Mouse (Mus musculus): ENCODE results near the gene Sec14l2.
"Not testable (repeated sequence)": the region's sequence is repeated elsewhere in the genome, so short reads cannot be mapped to it uniquely, and the experiment has no call there.

The Sec14l2 gene

DNA sequence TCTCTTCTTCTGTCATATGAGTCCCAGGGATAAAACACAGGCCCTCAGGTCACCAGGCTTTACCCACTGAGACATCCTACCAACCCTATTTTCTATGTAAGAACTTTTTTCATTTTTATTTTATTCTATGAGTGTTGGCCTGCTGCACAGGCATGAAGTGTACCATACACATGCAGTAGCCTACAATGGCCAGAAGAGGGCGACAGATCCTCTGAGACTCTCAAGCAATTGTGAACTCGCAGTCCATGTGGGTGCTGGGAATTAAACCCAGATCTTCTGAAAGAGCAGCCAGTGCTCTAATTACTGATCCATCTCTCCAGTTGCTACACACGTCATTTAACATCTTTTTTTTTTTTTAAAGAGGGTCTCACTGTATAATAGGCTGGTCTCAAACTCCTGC, 10.2 kb upstream of the Sec14l2 start:
- DNase-seq (ENCODE audit: inconsistent ontology term): no peak

DNA sequence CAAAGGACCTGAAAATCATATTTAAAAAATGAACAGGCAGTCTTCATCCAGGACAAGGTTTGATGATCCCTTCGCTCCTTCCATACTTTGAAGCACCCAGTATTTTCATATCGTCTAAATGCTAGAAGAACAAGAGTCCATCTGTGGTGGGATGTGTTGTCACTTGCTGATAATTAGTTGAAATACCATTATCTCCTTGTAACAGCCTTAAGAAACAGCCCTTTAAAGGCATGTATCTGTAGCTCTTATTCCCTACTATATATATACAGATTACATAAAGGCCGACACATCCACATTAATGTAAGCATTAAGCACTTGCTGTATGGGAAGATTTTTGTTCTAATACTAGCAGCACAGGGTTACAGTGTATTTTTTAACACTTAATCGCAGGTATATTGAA, 5.2 kb upstream of the Sec14l2 start:
- DNase-seq (ENCODE audit: inconsistent ontology term): not testable (repeated sequence)

DNA sequence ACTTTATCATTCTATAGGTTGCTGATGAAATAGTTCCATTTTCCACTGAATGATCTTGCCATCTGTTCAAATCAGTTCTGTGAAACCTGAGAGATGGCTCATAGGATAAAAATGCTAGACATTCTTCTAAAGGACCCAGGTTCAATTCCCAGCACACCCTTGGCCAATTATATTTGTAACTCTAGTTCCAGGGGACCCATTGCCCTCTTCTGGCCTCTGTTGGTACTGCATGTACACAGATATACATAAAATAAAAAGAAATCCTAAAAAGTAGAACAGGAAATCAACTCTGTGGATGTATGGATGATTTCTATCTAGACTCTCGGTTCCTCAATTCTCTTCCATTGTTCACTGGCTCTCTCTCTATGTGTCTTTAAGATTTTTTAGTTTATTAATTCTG, 3.8 kb upstream of the Sec14l2 start:
- no peak for DNase-seq (ENCODE audit: inconsistent ontology term)

DNA sequence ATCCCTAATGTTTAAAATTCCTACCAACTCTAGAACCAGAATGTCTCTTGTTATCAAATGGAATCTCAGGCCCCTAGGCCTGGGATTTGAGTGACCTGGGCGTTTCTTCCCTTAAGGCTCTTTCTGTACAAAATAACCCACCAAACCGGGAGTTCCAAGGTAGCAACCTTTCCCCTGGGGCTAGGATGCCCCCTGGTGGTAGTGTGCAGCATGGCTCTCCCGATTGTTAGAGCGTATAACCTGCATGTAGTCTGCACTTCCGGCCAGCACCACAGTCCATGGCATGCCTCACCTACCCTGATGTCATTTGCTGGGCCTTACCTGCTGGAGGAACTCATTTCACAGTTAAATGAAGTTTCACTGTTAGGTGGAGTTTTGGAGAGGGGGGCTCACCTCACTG, 707 bp upstream of the Sec14l2 start:
- no peak for DNase-seq (ENCODE audit: inconsistent ontology term)

DNA sequence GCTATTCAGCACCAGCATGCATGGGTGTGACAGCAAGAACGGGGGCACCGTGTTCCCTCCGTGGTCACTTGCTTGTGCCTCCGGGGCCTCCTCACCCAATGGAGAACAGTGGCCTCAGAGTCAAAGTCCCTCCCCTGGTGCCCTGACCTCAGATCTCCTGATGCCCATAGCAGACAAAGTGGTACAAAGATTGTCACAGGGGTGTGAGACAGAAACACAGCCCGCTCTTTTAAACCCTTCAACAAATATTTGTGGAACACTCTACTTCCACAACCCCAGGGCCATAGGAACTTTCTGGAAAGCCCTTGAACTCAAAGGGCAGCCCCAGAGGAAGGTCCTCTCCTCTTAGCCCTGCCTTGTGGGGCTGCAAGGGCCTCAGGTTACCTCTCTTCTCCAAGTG, 989 bp downstream of the Sec14l2 start:
- no peak for DNase-seq (ENCODE audit: inconsistent ontology term)

DNA sequence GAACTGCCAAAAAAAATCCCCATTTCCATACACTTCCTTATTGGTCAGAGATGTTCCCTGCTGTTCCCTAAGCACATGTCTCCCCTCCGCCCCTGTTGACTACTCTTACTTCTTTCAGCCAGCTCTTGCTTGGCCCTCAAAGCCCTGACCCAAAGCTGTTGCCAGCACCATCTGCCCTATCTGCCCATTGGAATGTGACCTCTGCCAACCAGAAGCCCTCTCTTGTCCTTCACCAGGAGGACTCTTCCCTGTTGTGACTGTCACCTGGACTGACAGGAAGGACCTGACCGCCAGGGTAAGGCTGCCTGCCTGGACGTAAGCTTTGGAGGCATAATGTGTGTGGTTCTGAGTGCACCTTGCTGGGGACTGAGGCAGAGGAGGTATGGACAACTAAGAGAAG, 1.5 kb downstream of the Sec14l2 start:
- DNase-seq (ENCODE audit: inconsistent ontology term): no peak

DNA sequence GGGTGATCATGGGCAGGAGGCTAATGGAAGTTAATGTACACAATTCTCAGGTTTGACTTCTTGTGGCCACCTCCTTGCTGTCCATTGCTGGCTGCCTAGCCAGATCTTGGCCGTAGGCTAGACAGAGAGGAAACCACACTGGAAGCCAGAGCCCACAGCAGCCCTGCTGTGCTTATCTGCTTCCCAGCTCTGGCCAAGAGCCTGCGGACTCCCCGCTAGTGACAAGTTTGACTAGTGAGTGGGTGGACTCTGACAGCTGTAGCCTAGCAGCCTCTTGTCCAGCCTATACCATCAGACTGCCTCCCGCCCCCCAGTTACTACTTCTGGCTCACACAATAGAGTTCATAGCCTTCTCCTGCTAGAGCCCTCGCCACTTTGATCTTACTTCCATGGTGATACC, 3.6 kb downstream of the Sec14l2 start:
- DNase-seq (ENCODE audit: inconsistent ontology term): no peak

DNA sequence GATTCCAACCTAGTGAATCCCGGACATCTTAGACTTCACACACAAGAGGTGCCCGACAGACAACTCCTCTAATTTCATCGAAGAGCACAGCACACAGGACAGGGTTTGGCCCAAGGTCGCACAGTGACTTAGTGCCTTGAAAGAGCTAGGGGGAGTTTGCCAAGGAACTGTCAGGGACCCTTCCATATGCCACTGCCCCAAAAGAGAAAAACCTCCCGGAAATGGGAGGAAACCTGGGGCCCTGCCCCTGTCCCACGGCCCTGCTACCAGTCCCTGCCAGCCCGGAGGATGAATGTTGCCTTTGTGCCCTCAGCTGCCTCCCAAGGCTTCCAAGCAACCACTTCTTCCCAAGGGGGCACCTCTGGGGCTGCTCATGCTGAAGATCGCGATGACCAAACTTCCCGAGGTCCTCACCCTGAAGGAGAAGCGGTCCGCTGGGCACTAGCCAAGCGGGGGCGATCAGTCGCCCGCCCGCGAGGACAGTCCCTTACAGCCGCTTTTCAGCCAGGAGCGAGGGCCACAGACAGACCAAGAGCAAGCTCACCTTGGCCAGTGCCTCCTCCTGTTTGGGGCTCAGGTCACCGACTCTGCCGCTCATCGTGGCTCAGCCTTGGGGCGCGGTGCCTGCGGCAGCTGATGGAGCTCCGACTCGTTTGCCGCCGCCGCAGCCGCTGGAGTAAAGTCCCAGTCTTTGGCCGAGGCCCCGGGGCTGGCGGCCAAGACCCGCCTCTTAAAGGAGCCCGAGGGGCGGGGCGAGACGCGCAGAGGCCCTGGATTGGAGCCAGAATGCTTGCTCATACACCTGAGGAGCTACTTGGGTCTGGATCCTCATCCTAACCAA, 4.9 kb downstream of the Sec14l2 start:
- DNase-seq (ENCODE audit: inconsistent ontology term): peak; percentile 64

DNA sequence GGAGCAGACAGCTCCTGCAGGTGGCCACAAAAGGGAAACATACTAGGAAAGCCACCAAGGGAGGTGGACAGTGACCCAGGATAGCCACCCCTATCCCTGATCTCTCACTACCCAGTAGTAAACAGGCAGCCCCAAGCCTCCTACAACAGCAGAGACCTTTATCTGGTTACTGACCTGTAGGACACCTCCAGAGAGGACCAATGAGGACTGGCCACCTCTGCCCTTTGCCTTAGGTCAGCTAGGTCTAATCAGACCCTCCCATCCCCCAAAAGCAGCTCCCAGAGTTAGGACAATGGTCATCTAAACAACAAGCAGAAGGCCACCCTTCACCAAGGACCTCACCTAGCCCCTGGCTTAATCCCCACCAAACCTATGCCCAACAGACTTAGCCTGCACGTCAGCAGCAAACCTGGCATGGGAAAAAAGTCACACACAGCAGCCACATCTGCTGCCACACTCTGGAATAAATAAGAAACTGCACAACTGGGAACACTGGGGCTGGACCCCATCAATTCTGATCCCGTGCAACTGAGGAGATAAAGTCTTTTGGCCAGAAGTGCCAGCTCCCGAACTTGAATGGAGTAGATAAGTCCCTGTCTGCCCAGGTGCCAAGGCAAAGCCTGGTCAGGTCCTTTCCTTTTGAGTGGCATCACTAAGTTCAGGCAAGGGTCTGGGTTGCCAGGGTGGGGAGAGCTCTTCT, 5.7 kb downstream of the Sec14l2 start:
- no peak for DNase-seq (ENCODE audit: inconsistent ontology term)

DNA sequence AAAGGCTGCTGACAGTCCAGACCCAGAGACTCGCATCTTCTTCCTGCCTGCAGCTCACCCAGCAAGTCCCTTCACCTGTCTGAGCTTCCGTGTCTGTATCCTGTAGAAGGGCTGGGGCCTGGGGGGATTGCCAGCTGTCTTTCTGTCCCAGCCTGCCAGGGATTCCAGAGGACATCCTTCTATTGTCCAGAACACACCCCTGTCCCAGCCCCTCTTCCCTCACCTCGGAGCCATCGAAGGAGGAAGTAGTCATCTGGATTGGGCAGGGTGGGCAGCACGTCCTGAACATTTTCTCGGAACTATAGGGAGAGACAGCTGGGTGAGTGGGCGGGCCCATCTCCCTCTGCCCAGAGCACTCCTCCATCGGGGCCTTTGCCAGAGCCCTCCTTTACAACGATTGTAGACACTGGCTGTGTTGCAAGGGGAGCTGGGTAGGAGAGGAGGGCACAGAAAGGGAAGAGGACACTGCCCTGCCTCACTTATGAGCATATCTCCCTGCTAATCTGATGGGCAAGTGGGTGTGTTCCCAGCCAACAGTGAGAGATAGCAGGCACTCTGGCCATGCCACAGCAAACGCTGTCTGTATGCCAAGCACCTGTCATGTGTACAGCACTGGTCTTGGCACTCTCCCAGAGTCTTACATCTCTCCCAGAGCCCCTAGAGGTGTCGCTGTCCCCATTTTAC, 6.6 kb downstream of the Sec14l2 start:
- DNase-seq (ENCODE audit: inconsistent ontology term): no peak

DNA sequence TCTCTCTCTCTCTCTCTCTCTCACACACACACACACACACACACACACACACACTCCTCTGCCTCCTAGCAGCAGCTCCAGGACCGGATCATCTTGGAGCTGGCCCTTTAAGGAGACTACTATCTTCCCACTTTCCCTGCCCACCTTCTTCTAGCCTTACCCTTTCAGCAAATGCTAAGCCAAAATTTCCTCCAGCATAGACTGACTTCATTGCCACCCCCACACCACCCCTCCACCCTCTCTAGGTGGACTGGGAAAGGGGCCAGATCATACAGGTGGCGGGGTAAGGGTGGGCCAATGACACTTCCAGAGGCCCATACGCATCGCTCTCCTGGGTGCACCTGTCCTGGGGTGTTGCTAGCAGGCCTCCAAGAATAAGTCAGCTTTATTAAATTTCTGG, 7.8 kb downstream of the Sec14l2 start:
- DNase-seq (ENCODE audit: inconsistent ontology term): no peak

DNA sequence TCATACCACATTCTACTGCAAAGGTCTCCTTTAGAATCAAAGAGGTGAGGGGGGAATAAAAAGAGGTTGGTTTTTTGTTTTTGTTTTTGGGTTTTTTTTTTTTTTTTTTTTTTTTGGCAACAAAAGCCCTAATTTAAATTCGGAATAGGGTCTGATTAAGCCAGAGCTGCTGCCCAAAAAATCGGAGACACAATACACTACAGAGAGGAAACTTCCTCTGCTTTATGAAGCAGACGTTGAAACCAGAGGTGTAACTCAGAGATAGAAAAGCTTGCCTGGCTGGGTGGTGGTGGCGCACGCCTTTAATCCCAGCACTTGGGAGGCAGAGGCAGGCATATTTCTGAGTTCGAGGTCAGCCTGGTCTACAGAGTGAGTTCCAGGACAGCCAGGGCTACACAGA, 8.7 kb downstream of the Sec14l2 start:
- DNase-seq (ENCODE audit: inconsistent ontology term): not testable (repeated sequence)

DNA sequence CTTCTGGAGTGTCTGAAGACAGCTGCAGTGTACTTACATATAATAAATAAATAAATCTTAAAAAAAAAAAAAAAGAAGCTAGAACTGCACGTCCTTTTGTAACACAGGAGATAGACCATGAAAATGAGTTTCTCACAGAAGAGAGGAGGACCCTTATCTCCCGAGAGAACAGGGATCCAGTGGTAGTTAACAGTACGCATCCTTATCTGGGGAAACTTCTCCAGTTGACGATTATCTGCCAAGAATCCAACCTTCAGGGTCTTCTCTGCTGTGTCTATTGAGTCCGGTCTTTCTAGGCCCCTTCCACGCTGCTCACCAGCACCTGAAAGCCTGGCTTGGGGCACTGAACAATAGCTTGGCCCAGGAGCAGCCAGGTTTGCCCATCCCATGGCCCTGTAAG, 9.2 kb downstream of the Sec14l2 start:
- no peak for DNase-seq (ENCODE audit: inconsistent ontology term)

DNA sequence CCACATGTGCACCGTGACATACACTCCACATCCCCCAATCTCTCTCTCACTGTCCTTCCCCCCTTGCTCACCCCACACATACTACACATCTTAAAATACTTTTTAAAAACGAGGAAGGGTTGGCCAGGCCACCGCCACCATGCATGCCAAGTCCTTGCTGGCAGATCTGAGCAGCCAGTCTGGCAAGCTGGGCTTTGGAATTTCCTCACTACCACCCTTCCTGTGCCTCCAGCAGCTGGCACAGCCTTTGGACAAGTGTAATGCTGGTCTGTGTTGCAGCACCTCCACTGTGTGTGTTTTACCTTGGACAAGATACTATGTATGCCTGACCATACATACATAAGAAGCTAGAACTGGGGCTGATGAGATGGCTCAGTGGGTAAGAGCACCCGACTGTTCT, 9.7 kb downstream of the Sec14l2 start:
- DNase-seq (ENCODE audit: inconsistent ontology term): no peak

DNA sequence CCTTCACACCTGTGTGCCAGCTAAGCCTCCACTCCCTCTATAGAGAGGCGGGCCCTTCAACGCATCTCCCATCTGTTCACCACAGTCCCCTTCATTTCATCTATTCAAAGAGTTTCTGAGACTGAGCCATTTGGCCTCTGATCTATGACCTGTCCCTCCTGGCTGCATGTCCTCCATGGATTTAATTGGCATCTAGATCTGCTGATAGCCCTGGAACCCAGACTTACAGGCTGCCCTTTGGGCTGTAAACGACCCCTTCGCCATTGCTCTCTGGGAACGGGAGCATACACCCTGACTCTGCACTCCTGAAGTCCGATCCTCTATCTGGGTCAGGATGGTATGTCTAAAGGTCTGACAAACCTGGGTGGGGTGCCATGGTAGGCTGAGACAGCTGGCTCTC, 10.4 kb downstream of the Sec14l2 start:
- no peak for DNase-seq (ENCODE audit: inconsistent ontology term)

DNA sequence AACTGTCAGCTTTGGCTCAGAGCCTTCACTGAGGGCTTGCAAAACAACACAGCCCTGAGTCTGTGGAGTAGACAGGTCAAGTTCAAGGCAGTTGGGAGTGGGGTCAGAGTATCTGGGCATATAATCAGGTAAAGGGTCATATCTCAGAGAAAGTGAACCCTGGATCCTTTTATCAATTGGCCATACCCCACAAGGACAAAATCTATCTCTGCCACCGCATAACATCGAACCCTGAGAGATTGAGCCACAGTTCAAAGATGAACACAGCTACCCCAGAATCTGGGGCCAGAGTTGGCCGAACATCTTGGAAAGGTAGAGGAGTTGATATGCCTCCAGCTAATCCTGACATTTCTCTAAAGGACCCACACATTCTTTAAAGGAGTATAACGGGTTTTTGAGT, 11.2 kb downstream of the Sec14l2 start:
- no peak for DNase-seq (ENCODE audit: inconsistent ontology term)

DNA sequence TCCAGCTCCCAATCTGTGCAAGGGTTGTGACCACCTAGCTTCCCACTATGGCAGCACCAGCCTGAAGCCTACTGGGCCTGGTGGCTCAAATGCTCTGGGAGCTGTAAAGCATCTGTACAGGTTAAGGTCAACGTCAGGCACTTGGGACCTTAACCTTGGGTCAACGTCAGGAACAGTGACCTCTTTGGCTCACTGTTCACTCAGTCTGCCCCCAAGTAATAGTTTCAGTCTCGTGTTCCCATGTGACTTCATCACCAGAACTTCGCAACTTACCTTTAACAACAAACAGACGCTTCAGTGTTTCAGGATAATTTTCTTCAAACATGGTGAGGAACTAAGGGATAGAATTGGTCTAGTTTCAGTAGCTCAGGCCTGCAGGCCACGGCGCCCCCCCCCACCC, 14.5 kb downstream of the Sec14l2 start:
- DNase-seq (ENCODE audit: inconsistent ontology term): no peak

DNA sequence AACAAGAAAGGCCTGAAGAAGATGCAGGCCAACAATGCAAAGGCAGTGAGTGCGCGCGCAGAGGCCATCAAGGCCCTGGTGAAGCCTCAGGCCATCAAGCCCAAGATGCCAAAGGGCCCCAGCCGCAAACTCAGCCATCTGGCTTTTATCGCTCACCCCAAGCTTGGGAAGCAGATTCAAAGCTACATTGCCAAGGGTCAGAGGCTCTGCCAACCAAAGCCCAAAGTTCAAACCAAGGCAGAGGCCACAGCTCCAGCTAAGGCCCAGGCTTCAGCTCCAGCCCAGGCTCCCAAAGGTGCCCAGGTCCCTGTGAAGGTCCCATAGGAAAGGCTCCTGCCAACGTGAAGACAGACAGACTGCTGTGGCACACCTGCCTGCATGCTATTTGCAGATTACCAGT, 15.3 kb downstream of the Sec14l2 start:
- not testable (repeated sequence) for DNase-seq (ENCODE audit: inconsistent ontology term)

DNA sequence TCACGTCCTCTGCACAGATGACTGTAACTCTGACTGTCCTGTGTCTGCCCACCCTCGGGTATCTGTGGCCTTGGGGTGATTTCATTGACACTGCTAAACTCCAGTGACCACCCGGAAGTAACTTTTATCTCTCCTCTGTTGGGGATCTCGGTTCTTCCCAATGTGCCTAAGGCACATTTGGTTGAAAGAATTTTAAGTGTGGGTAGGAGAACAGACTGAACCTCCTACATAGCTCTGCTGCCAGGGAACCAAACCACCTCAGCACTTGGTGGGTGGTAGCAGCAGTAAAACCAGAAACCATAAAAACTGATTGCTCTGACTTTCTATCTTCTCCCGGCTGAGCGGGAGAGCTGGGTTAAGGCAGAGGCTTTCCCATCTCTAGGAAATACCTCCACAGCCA, 17.8 kb downstream of the Sec14l2 start:
- no peak for DNase-seq (ENCODE audit: inconsistent ontology term)

DNA sequence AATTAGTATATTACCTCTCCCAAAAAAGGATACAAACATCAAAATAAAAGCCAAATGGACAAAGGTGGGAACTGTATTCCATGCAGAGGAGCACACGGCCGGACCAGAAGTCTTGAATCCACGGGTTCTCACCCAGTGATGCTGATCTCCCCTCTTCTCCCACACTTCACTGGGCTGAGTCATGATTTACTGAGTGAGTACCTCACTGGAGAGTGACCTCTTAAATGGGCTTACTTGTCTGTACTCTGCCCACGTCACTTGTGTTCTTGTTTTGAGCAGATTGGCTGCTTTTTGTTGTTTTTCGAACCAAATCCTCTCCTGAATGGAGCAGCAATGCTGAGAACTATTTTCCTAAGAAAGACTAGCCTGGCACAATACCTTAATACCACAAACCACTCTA, 18.2 kb downstream of the Sec14l2 start:
- no peak for DNase-seq (ENCODE audit: inconsistent ontology term)

DNA sequence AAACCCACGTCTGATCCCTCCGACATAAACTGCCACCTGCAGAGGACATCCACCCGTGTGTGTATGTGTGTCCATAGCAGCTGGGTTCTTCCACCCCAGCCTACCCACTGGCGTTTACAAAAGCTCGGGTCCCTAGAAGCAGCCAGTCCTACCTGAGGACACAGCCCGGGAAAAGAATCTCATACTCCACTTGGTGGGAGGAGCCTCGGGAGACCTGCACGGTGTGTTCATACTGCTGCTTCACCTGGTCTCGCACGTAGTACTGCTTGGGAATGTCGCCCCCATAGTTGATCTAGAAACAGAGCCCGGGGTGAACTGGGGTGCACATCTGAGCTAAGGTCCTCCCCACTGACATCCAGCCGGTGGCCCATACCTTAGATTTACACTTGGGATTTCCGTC, 19.7 kb downstream of the Sec14l2 start:
- no peak for DNase-seq (ENCODE audit: inconsistent ontology term)

DNA sequence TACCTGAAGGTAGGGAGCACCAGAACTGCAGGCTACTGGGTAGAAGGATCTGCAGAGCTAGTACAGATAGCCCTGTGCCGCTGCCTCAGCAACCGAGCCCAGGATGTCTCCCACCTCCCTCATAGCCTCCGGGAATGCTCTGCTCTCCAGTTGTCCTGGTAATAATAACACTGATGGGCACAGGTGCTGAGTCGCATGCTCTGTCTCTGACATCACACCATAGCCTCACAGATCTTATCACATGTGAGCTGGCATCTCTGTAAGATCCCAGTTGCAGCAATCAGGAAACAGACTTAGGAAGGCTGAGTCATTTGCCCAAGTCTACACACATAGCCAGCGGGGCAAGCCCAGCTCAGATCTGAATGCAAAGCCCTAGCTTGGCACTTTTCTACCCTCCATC, 21.4 kb downstream of the Sec14l2 start:
- DNase-seq (ENCODE audit: inconsistent ontology term): no peak

DNA sequence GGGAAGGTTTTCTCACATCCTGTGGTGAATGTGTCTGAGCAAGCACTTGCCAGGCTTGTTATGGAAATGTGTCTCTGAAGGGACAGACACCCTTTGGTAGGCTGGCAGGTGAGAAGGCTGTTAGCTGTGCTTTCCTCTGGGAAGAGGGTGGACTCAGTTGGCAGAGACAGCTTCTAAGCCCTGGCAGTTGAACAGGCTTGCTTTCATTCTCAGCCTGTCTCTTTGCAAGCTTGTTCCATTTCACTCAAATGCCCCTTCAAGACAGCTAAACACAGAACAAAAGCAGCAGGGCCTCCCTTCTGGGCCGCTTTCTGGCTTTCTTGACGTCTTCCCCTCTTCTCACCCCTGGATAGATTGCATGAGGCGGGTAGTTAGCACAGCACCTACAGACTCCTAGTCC, 23.8 kb downstream of the Sec14l2 start:
- no peak for DNase-seq (ENCODE audit: inconsistent ontology term)

Measured in Muller cell, postnatal 12 days (primary cell).